Mouse (Mus musculus) heart, embryonic 15.5 days (tissue): ENCODE results near the gene Atxn2. TPM values are rescaled to one million over a fixed set of nuclear protein-coding genes. Genes with fewer than 3 reads are reported as not detected.

Experiments
- ATAC-seq: fragments of 200-750 bp; cut with Nextera tagmentation; replicated peaks from 2 replicates; pipeline ENCODE4 v1.8.0; 2017; ENCODE audit warnings: low read depth, moderate TSS enrichment; ENCODE audit not compliant: insufficient number of reproducible peaks, insufficient read depth, low FRiP score
- H3K27ac ChIP-seq: fragments of 300-500 bp; sonication (generic); 2 replicates; pipeline ENCODE4 v1.5.1; 2015; ENCODE audit warnings: mild to moderate bottlenecking, inconsistent platforms
- H3K27me3 ChIP-seq: fragments of 300-500 bp; sonication (generic); 2 replicates; pipeline ENCODE4 v1.6.1; 2015; ENCODE audit warnings: inconsistent platforms
- H3K36me3 ChIP-seq: fragments of 300-500 bp; sonication (generic); 2 replicates; pipeline ENCODE4 v1.6.1; 2015; ENCODE audit warnings: mild to moderate bottlenecking, inconsistent platforms
- H3K4me1 ChIP-seq: fragments of 300-500 bp; sonication (generic); replicated peaks from 2 replicates; pipeline ENCODE4 v1.6.1; 2015; ENCODE audit warnings: inconsistent platforms
- H3K4me2 ChIP-seq: fragments of 300-500 bp; sonication (generic); 2 replicates; pipeline ENCODE4 v1.6.1; 2015; ENCODE audit warnings: inconsistent platforms, mild to moderate bottlenecking, moderate library complexity
- H3K4me3 ChIP-seq: fragments of 300-500 bp; sonication (generic); 2 replicates; pipeline ENCODE4 v1.5.1; 2015; ENCODE audit warnings: mild to moderate bottlenecking, inconsistent platforms
- H3K9ac ChIP-seq: fragments of 300-500 bp; sonication (generic); 2 replicates; pipeline ENCODE4 v1.6.1; 2015; ENCODE audit warnings: mild to moderate bottlenecking, inconsistent platforms
- H3K9me3 ChIP-seq: fragments of 300-500 bp; sonication (generic); replicated peaks from 2 replicates; pipeline ENCODE4 v1.6.1; 2016; ENCODE audit warnings: inconsistent platforms
- WGBS: fragments of 180-500 bp; shearing (Covaris S2); methylation state at CpG from one replicate; pipeline ENCODE4 v1.1.7; 2015; ENCODE audit warnings: mixed read lengths; 5-methylcytosine and 5-hydroxymethylcytosine counted together
- polyA plus RNA-seq: library from polyadenylated mRNA; unstranded; fragments of >200 nt; fragmentation: Nextera tagmentation; extraction: Ambion mirVana; gene quantifications from 2 replicates; pipeline ENCODE4 v1.2.1, GENCODE M21; 2015

Atxn2 gene
- polyA plus RNA-seq, 1 experiment from 2014 or later: 63.7 TPM

DNA sequence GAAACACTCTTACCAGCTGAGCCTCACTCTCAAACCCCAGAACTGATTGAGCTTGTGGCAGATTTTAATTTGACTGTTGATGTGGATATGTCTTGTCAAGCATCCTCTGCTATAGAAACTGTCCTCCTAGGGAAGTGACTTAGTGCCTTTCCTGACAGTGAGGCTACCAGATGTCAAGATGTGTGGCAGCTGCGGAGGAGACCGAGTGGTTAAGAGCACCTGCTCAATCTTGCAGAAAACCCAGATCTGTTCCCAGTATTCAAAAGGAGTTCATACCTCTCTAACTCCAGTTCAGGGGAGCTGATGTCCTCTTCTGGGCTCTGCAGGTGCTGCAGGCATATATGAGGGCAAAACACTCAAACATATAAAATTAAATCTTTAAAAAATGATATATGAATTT, 53.9 kb downstream of the Atxn2 start:
- Histone ChIP-seq H3K4me3 (no peak overlapping the region), H3K4me2 (no peak overlapping the region), H3K36me3 (peaks cover 22% of the 10 kb centered on the region; the same call in 1 of the 2 replicates), H3K27ac (no peak overlapping the region), H3K9ac (no peak overlapping the region), H3K27me3 (no peaks in the 10 kb centered on the region), H3K9me3 (no peaks in the 10 kb centered on the region), H3K4me1 (peaks cover 4% of the 10 kb centered on the region; the same call in 1 of the 2 replicates)
- no peak for ATAC-seq
- 82% methylated on average over 2 of the region's 2 CpGs for WGBS

DNA sequence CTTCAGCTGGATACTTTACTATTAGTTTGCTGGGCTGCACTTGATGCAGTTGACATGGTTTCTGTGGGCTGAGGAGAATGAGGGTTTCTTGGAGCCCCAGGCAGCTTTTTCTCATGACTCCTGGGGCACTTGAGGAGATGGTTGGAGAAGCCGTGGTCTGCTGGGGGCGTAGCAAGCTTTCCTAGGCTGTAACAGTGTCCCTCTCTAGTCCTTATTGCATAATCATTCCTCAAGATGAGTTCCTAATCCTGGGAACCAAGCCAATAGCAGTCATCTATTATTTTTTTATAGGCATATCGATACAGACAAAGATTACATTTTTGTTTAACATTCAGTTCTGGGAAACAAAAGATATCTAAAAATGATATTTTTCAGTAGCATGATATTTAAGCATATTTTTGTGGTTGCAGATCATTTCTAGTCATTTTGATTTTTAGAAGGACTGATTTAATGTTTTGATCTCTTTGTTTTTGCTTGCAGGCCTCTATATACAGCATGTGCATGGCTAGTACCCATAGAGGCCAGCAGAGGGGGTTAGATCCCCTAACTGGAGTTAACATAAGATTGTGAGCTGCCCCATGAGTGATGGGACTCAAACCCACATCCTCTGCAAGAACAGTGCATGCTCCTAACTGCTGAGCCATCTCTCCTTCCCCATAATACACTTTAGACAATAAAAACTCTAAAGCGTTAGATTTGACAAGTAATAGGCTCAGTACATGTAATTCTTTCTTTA, 55.1 kb downstream of the Atxn2 start:
- no peaks in the 10 kb centered on the region for H3K27me3 ChIP-seq
- no peak overlapping the region for H3K27ac ChIP-seq
- peaks cover 19% of the 10 kb centered on the region; the same call in 1 of the 2 replicates for H3K36me3 ChIP-seq
- no peak overlapping the region for H3K4me2 ChIP-seq
- no peaks in the 10 kb centered on the region for H3K9me3 ChIP-seq
- H3K4me3 ChIP-seq: no peak overlapping the region
- 93% methylated on average over 4 of the region's 4 CpGs for WGBS
- no peak overlapping the region for H3K9ac ChIP-seq
- H3K4me1 ChIP-seq: peaks cover 4% of the 10 kb centered on the region; the same call in 1 of the 2 replicates
- ATAC-seq: no peak

DNA sequence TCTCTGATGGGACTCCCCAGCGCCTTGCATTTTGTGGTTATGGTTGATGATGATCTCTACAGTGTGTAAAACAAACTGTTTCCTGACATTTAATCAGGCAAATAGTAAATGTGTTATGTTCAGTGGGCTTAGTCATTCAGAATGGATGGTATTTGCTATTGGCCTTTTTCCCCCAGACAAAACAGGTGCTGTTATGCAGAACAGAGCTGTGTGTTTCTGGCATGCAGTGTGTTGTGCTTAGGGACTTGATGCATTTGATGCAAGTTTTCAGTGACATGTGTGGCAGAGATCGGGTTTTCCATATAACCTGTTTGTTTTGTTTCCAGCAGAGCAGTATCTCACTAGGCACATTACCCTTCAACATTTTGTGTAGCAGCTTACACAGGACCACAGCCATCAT, 56.4 kb downstream of the Atxn2 start:
- WGBS: 92% methylated on average over 2 of the region's 2 CpGs
- H3K4me2 ChIP-seq: no peak overlapping the region
- H3K9me3 ChIP-seq: no peaks in the 10 kb centered on the region
- no peaks in the 10 kb centered on the region for H3K27me3 ChIP-seq
- ATAC-seq: no peak
- no peak overlapping the region for H3K4me3 ChIP-seq
- peaks cover 29% of the 10 kb centered on the region for H3K36me3 ChIP-seq
- peaks cover 4% of the 10 kb centered on the region; the same call in 1 of the 2 replicates for H3K4me1 ChIP-seq
- H3K9ac ChIP-seq: no peak overlapping the region
- no peak overlapping the region for H3K27ac ChIP-seq

DNA sequence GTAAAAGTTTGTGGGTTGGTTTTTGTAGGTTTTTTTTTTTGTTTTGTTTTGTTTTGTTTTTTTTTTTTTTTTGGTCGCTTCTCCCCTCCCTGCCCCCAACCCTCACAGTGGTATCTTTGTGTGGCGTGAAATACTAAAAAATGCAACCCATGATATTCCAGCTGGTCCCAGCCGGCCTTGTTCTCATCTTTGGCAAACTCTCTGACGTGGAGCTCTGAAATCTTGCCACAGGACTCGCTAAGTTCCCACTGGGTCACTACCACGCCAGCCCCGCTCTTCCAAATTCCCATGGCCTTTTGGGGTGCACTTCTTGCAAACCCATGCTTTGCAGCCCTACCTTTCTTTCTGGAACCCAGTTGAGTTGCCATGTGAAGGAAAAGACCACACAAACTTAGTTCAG, 58.7 kb downstream of the Atxn2 start:
- WGBS: 82% methylated on average over 7 of the region's 7 CpGs
- Histone ChIP-seq H3K4me1 (no peaks in the 10 kb centered on the region; the same call in 1 of the 2 replicates), H3K27me3 (no peaks in the 10 kb centered on the region), H3K9ac (no peak overlapping the region), H3K4me2 (no peak overlapping the region), H3K36me3 (peaks cover 42% of the 10 kb centered on the region), H3K9me3 (no peaks in the 10 kb centered on the region), H3K27ac (no peak overlapping the region), H3K4me3 (no peak overlapping the region)
- ATAC-seq: no peak

DNA sequence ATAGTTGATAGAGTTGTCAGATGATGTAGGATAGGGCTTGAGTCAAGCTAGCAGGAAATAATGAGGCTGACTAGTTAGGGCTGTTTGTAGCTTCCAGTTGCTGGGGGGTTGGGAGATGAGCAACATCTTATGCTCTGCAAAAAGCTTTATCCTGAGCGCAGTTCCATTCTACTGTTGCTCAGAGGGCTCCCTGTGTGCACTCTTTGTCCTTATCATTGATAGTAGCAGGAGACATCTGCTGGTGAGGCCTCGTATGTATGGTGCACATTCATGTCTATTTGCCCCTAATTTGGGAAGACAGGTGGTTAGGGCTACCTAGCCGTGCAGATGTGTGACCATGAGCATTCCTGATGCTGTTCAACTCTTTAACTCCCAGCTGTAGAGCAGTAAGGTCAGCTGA, 60.5 kb downstream of the Atxn2 start:
- Histone ChIP-seq H3K4me1 (no peaks in the 10 kb centered on the region), H3K27me3 (no peaks in the 10 kb centered on the region), H3K36me3 (peaks cover 46% of the 10 kb centered on the region), H3K4me2 (no peak overlapping the region), H3K27ac (no peak overlapping the region), H3K9ac (no peak overlapping the region), H3K9me3 (no peaks in the 10 kb centered on the region), H3K4me3 (no peak overlapping the region)
- WGBS: 86% methylated on average over 3 of the region's 3 CpGs
- no peak for ATAC-seq

DNA sequence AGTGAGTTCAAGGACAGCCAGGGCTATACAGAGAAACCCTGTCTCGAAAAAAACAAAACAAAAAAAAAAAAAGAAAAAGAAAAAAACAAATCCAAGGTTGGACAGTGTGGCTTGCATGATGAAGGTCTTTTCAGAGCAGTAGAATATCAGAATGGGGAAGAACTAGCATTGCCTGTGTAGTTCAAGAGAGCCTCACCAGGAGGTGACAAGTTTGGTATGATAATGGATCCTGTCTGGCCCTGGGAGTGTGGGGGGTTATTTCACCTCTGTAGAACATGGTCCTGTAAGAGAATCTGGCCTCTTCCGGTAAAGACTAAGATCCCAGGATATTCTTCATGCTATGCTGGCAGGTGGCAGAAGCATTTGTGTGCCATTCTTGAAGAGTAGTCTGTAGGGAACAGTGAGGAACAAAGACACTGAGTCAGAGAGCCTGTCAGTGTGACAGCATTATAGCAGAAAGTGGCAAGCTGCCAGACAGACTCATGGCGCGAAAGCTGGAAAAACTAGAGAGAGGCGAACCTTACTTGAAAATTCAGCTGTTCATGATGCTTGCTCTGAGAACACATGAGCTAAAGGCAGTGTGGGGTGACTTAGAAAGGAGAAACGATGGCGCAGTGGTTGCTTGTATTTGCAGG, 67.5 kb downstream of the Atxn2 start:
- H3K27me3 ChIP-seq: no peaks in the 10 kb centered on the region
- no peak overlapping the region for H3K27ac ChIP-seq
- no peak overlapping the region for H3K4me2 ChIP-seq
- ATAC-seq: no peak
- 70% methylated on average over 7 of the region's 7 CpGs for WGBS
- no peaks in the 10 kb centered on the region for H3K4me1 ChIP-seq
- no peaks in the 10 kb centered on the region for H3K9me3 ChIP-seq
- peaks cover 73% of the 10 kb centered on the region for H3K36me3 ChIP-seq
- H3K4me3 ChIP-seq: no peak overlapping the region
- no peak overlapping the region for H3K9ac ChIP-seq

DNA sequence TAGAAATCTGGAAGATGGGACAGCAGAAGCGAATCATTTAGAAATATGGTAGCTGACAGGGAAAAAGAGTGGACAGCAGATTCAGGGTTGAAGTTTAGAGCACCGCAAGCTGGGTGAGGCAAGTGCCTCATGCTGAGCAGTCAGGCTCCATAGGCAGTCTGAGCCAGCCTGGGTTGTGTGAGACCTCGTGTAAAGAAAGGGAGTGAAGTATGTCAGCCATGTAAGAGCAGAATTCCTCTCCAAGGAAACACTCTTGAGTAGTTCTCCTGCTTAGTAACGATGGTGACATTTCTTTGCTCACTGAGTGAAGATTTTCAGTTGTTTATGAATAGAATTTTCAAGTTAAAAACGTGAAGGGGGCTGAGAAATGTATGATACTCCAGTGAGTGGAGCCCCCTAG, 69.0 kb downstream of the Atxn2 start:
- H3K27ac ChIP-seq: no peak overlapping the region
- no peak overlapping the region for H3K4me2 ChIP-seq
- WGBS: 76% methylated on average over 5 of the region's 5 CpGs
- 0 out of 2 replicates have a peak, but pooled peaks cover 2% of the 10 kb centered on the region for H3K4me1 ChIP-seq
- no peak overlapping the region for H3K4me3 ChIP-seq
- no peak overlapping the region for H3K9ac ChIP-seq
- ATAC-seq: no peak
- H3K27me3 ChIP-seq: no peaks in the 10 kb centered on the region
- peaks cover 74% of the 10 kb centered on the region for H3K36me3 ChIP-seq
- no peaks in the 10 kb centered on the region for H3K9me3 ChIP-seq

DNA sequence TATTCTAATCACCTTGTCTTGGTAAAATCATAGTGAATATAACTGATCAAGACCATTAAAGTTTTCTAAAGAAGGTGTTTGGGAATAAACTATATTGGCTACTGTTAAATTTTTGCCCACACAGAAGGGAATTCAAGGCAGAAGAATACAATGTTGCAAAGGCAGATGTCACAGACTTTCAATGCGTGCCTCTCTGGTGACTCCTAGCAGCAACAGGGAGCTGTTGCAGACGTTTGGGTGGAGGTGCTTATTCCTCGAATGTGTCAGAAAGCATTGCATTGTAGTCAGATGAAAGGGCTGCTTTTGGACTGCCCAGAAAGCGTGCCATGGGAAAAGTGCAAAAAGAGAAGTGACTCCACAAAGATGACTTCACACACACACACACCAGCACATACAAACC, 71.3 kb downstream of the Atxn2 start:
- WGBS: 56% methylated on average over 4 of the region's 4 CpGs
- Histone ChIP-seq H3K27me3 (no peaks in the 10 kb centered on the region), H3K9ac (no peak overlapping the region), H3K9me3 (no peaks in the 10 kb centered on the region), H3K4me1 (0 out of 2 replicates have a peak, but pooled peaks cover 2% of the 10 kb centered on the region), H3K36me3 (peaks cover 80% of the 10 kb centered on the region), H3K27ac (no peak overlapping the region), H3K4me3 (no peak overlapping the region), H3K4me2 (no peak overlapping the region)
- no peak for ATAC-seq

DNA sequence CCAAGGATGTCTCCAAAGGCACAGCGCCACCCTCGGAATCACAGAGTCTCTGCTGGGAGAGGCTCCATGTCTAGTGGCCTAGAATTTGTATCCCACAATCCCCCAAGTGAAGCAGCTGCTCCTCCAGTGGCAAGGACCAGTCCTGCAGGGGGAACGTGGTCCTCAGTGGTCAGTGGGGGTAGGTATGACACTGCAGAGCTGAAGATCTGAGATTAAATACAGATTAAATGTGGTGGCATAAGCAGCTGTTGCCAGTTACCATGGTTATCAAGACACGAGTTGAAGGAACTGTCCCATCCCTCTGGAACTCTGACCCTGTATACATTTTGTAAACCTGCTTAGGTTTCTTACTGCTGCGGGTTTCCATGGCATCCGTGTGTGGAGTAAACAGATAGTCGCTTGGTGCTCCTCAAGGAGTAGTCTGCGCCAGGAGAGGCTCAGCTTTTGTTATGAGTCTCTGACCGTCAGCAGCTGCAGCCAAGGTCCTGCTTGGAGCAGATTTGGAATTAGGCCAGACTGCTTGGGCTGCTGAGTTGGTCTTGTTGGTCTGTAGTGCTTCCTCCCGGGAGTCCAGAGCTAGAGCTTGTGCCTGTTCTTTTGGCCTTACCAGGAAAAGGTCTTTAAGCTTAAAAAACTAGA, 72.8 kb downstream of the Atxn2 start:
- no peaks in the 10 kb centered on the region for H3K27me3 ChIP-seq
- no peak overlapping the region for H3K4me3 ChIP-seq
- H3K4me1 ChIP-seq: 0 out of 2 replicates have a peak, but pooled peaks cover 2% of the 10 kb centered on the region
- H3K36me3 ChIP-seq: peaks cover 77% of the 10 kb centered on the region
- H3K9me3 ChIP-seq: no peaks in the 10 kb centered on the region
- no peak overlapping the region for H3K27ac ChIP-seq
- no peak overlapping the region for H3K9ac ChIP-seq
- no peak for ATAC-seq
- no peak overlapping the region for H3K4me2 ChIP-seq
- WGBS: 60% methylated on average over 10 of the region's 10 CpGs

DNA sequence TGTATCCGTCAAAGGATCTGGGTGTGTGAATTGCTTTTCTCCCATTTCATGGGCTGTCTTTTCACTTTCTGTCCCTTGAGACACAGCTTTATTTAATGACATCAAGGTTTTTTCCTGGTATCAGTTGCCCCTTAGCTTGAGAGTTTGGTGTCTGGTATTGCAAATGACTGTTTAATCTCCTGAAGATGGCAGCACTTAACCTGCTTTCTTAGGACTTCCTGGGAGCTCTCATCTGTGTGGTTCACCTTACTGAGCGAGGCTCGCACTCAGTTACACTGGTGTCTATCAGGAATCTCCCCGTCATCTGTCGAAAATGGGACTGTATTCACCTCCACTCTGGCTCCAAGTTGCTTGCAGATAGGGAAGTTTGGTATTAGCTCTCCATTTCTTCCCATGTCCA, 79.9 kb downstream of the Atxn2 start:
- Histone ChIP-seq H3K27me3 (no peaks in the 10 kb centered on the region), H3K36me3 (peaks cover 71% of the 10 kb centered on the region), H3K9me3 (no peaks in the 10 kb centered on the region), H3K9ac (no peak overlapping the region), H3K4me1 (no peaks in the 10 kb centered on the region), H3K27ac (no peak overlapping the region), H3K4me3 (no peak overlapping the region), H3K4me2 (no peak overlapping the region)
- no peak for ATAC-seq
- 91% methylated on average over 5 of the region's 5 CpGs for WGBS

DNA sequence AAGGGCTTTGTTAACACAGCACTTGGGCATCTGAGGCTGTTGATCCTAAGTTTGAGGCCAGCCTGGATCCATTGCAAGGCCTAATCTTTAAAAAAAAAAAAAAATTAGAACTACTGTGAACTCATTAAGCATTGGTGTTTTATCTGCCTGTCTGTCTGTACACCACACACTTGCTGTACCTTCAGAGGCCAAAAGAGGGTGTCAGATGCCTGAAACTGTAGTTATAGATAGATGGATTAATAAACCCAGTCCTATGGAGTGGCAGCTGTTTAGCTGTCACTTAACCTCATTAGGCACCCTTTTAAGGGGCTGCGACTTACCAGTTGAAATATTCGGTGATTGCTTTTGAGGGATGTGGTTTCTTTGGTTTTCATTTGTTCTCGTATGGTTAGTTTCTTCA, 84.7 kb downstream of the Atxn2 start:
- Histone ChIP-seq H3K27me3 (no peaks in the 10 kb centered on the region), H3K9ac (no peak overlapping the region), H3K36me3 (peaks cover 76% of the 10 kb centered on the region), H3K4me1 (no peaks in the 10 kb centered on the region), H3K4me2 (no peak overlapping the region), H3K9me3 (no peaks in the 10 kb centered on the region), H3K27ac (no peak overlapping the region), H3K4me3 (no peak overlapping the region)
- 80% methylated on average over 3 of the region's 3 CpGs for WGBS
- no peak for ATAC-seq
